Mouse (Mus musculus): ENCODE measurements at regions not wholly inside any gene's neighbourhood (a gene's known extent, or its start where the extent isn't known, plus 50 kb on each side); places are given as distances from the start of the nearest gene placed in this dataset.

GRCm38 (mm10) chr15:64564703-64565102, 252.8 kb upstream of the Gm21798 start:
- in situ Hi-C loops (cut with MboI; ENCODE audit: low sequenced_read_pairs in 2 of 2, unreplicated experiment in 2 of 2), result no loop called here
- DNase-seq (ENCODE audit: low read depth, low spot score), result no peak
- Histone ChIP-seq H3K36me3 (ENCODE audit: control insufficient read depth, insufficient read depth, low read length, poor library complexity, severe bottlenecking) (no peaks in the 10 kb centered on the region), H3K4me3 (ENCODE audit: insufficient read depth in 1 of 2, low read depth in 1 of 2, low read length in 2 of 2, poor library complexity in 1 of 2, severe bottlenecking in 1 of 2) (no peak overlapping the region), H3K4me1 (ENCODE audit: control insufficient read depth in 2 of 2, insufficient read depth in 2 of 2, low read length in 2 of 2, poor library complexity in 1 of 2) (no peaks in the 10 kb centered on the region), H3K9me3 (ENCODE audit: control insufficient read depth, insufficient read depth, low read depth, low read length) (no peaks in the 10 kb centered on the region), H3K9ac (ENCODE audit: insufficient read depth, low read depth, low read length, poor library complexity, severe bottlenecking) (no peak overlapping the region), H3K27ac (ENCODE audit: insufficient read depth, low read depth, low read length, poor library complexity, severe bottlenecking) (no peak overlapping the region)
- TF ChIP-seq ZNF384 (IDR thresholded peaks at IDR 0.05; ENCODE audit: low read depth, low read length) (no peak), HCFC1 (IDR thresholded peaks at IDR 0.05; ENCODE audit: borderline replicate concordance, insufficient read depth, low read length) (no peak), MAFK (IDR thresholded peaks at IDR 0.05; ENCODE audit: insufficient read depth, low read depth, low read length) (no peak), ZC3H11A (IDR thresholded peaks at IDR 0.05; ENCODE audit: borderline replicate concordance, low read depth, low read length) (no peak), CHD2 (IDR thresholded peaks at IDR 0.05; ENCODE audit: low read depth, low read length) (no peak)

- in situ Hi-C loops (cut with MboI; ENCODE audit: low sequenced_read_pairs in 2 of 2, unreplicated experiment in 2 of 2), result no loop called here
- no peak for DNase-seq (ENCODE audit: low read depth, low spot score)
- no peak overlapping the region for H3K27ac ChIP-seq (ENCODE audit: insufficient read depth, low read depth, low read length, poor library complexity, severe bottlenecking)
- TF ChIP-seq ZNF384 (IDR thresholded peaks at IDR 0.05; ENCODE audit: low read depth, low read length), result no peak
- TF ChIP-seq CHD2 (IDR thresholded peaks at IDR 0.05; ENCODE audit: low read depth, low read length), result no peak
- TF ChIP-seq ZC3H11A (IDR thresholded peaks at IDR 0.05; ENCODE audit: borderline replicate concordance, low read depth, low read length), result no peak
- TF ChIP-seq MAFK (IDR thresholded peaks at IDR 0.05; ENCODE audit: insufficient read depth, low read depth, low read length), result no peak
- TF ChIP-seq HCFC1 (IDR thresholded peaks at IDR 0.05; ENCODE audit: borderline replicate concordance, insufficient read depth, low read length), result no peak
- no peaks in the 10 kb centered on the region for H3K9me3 ChIP-seq (ENCODE audit: control insufficient read depth, insufficient read depth, low read depth, low read length)
- no peaks in the 10 kb centered on the region for H3K4me1 ChIP-seq (ENCODE audit: control insufficient read depth in 2 of 2, insufficient read depth in 2 of 2, low read length in 2 of 2, poor library complexity in 1 of 2)
- no peaks in the 10 kb centered on the region for H3K36me3 ChIP-seq (ENCODE audit: control insufficient read depth, insufficient read depth, low read length, poor library complexity, severe bottlenecking)
- H3K9ac ChIP-seq (ENCODE audit: insufficient read depth, low read depth, low read length, poor library complexity, severe bottlenecking), result no peak overlapping the region
- H3K4me3 ChIP-seq (ENCODE audit: insufficient read depth in 1 of 2, low read depth in 1 of 2, low read length in 2 of 2, poor library complexity in 1 of 2, severe bottlenecking in 1 of 2), result no peak overlapping the region
Measured at GRCm38 (mm10) chr15:64576891-64577535, 240.5 kb upstream of the Gm21798 start.

- H3K27ac ChIP-seq (ENCODE audit: insufficient read depth, low read depth, low read length, poor library complexity, severe bottlenecking), result no peak overlapping the region
- no peaks in the 10 kb centered on the region for H3K9me3 ChIP-seq (ENCODE audit: control insufficient read depth, insufficient read depth, low read depth, low read length)
- no peak overlapping the region for H3K4me3 ChIP-seq (ENCODE audit: insufficient read depth in 1 of 2, low read depth in 1 of 2, low read length in 2 of 2, poor library complexity in 1 of 2, severe bottlenecking in 1 of 2)
- TF ChIP-seq HCFC1 (IDR thresholded peaks at IDR 0.05; ENCODE audit: borderline replicate concordance, insufficient read depth, low read length), result no peak
- TF ChIP-seq ZNF384 (IDR thresholded peaks at IDR 0.05; ENCODE audit: low read depth, low read length), result no peak
- TF ChIP-seq ZC3H11A (IDR thresholded peaks at IDR 0.05; ENCODE audit: borderline replicate concordance, low read depth, low read length), result no peak
- TF ChIP-seq MAFK (IDR thresholded peaks at IDR 0.05; ENCODE audit: insufficient read depth, low read depth, low read length), result no peak
- TF ChIP-seq CHD2 (IDR thresholded peaks at IDR 0.05; ENCODE audit: low read depth, low read length), result no peak
- in situ Hi-C loops (cut with MboI; ENCODE audit: low sequenced_read_pairs in 2 of 2, unreplicated experiment in 2 of 2), result no loop called here
- H3K4me1 ChIP-seq (ENCODE audit: control insufficient read depth in 2 of 2, insufficient read depth in 2 of 2, low read length in 2 of 2, poor library complexity in 1 of 2), result no peaks in the 10 kb centered on the region
- DNase-seq (ENCODE audit: low read depth, low spot score), result no peak
- H3K9ac ChIP-seq (ENCODE audit: insufficient read depth, low read depth, low read length, poor library complexity, severe bottlenecking), result no peak overlapping the region
- H3K36me3 ChIP-seq (ENCODE audit: control insufficient read depth, insufficient read depth, low read length, poor library complexity, severe bottlenecking), result no peaks in the 10 kb centered on the region
Measured at GRCm38 (mm10) chr15:64578991-64579390, 238.5 kb upstream of the Gm21798 start.

GRCm38 (mm10) chr15:64580481-64580880, 237.0 kb upstream of the Gm21798 start:
- Histone ChIP-seq H3K9me3 (ENCODE audit: control insufficient read depth, insufficient read depth, low read depth, low read length) (no peaks in the 10 kb centered on the region), H3K36me3 (ENCODE audit: control insufficient read depth, insufficient read depth, low read length, poor library complexity, severe bottlenecking) (no peaks in the 10 kb centered on the region), H3K4me1 (ENCODE audit: control insufficient read depth in 2 of 2, insufficient read depth in 2 of 2, low read length in 2 of 2, poor library complexity in 1 of 2) (no peaks in the 10 kb centered on the region), H3K4me3 (ENCODE audit: insufficient read depth in 1 of 2, low read depth in 1 of 2, low read length in 2 of 2, poor library complexity in 1 of 2, severe bottlenecking in 1 of 2) (no peak overlapping the region), H3K27ac (ENCODE audit: insufficient read depth, low read depth, low read length, poor library complexity, severe bottlenecking) (no peak overlapping the region), H3K9ac (ENCODE audit: insufficient read depth, low read depth, low read length, poor library complexity, severe bottlenecking) (no peak overlapping the region)
- TF ChIP-seq ZC3H11A (IDR thresholded peaks at IDR 0.05; ENCODE audit: borderline replicate concordance, low read depth, low read length), result no peak
- no peak for TF ChIP-seq MAFK (IDR thresholded peaks at IDR 0.05; ENCODE audit: insufficient read depth, low read depth, low read length)
- TF ChIP-seq CHD2 (IDR thresholded peaks at IDR 0.05; ENCODE audit: low read depth, low read length), result no peak
- no peak for TF ChIP-seq HCFC1 (IDR thresholded peaks at IDR 0.05; ENCODE audit: borderline replicate concordance, insufficient read depth, low read length)
- no peak for TF ChIP-seq ZNF384 (IDR thresholded peaks at IDR 0.05; ENCODE audit: low read depth, low read length)
- in situ Hi-C loops (cut with MboI; ENCODE audit: low sequenced_read_pairs in 2 of 2, unreplicated experiment in 2 of 2), result no loop called here
- DNase-seq (ENCODE audit: low read depth, low spot score), result no peak
